Mouse (Mus musculus) kidney, embryonic 16.5 days (tissue): ENCODE data around the gene Rusc2. TPM values are rescaled to one million over a fixed set of nuclear protein-coding genes. Genes with fewer than 3 reads are reported as not detected.

ENCODE experiments used
- ATAC-seq: fragments of 200-750 bp; cut with Nextera tagmentation; 2 replicates; pipeline ENCODE4 v1.8.0; 2017; ENCODE audit warnings: moderate TSS enrichment; ENCODE audit not compliant: low FRiP score, low TSS enrichment
- H3K27ac ChIP-seq: fragments of 300-500 bp; sonication (generic); 2 replicates; pipeline ENCODE4 v1.5.1; 2014; ENCODE audit warnings: low read length
- H3K27me3 ChIP-seq: fragments of 300-500 bp; sonication (generic); 2 replicates; pipeline ENCODE4 v1.6.1; 2014; ENCODE audit warnings: low read length, control low read depth, mixed read lengths; ENCODE audit not compliant: insufficient read depth
- H3K36me3 ChIP-seq: fragments of 300-500 bp; sonication (generic); 2 replicates; pipeline ENCODE4 v1.6.1; 2014; ENCODE audit warnings: low read length, control low read depth, mixed read lengths; ENCODE audit not compliant: insufficient read depth
- H3K4me1 ChIP-seq: fragments of 300-500 bp; sonication (generic); 2 replicates; pipeline ENCODE4 v1.6.1; 2014; ENCODE audit warnings: low read length, control low read depth, mixed read lengths; ENCODE audit not compliant: insufficient read depth
- H3K4me2 ChIP-seq: fragments of 300-500 bp; sonication (generic); replicated peaks from 2 replicates; pipeline ENCODE4 v1.6.1; 2014; ENCODE audit warnings: low read depth, low read length
- H3K4me3 ChIP-seq: fragments of 300-500 bp; sonication (generic); 2 replicates; pipeline ENCODE4 v1.5.1; 2014; ENCODE audit warnings: mild to moderate bottlenecking, low read length
- H3K9ac ChIP-seq: fragments of 300-500 bp; sonication (generic); replicated peaks from 2 replicates; pipeline ENCODE4 v1.6.1; 2014; ENCODE audit warnings: low read length
- H3K9me3 ChIP-seq: fragments of 300-500 bp; sonication (generic); 2 replicates; pipeline ENCODE4 v1.6.1; 2016; ENCODE audit warnings: low read length, control low read depth
- WGBS: fragments of 180-500 bp; shearing (Covaris S2); extraction: QIAGEN DNeasy Blood & Tissue Kit; methylation state at CpG from one replicate; pipeline ENCODE4 v1.1.7; 2014; 5-methylcytosine and 5-hydroxymethylcytosine counted together
- polyA plus RNA-seq: library from polyadenylated mRNA; unstranded; fragments of >200 nt; fragmentation: Nextera tagmentation; extraction: Ambion mirVana; gene quantifications from 2 replicates; pipeline ENCODE4 v1.2.1, GENCODE M21; 2015

The Rusc2 gene
- polyA plus RNA-seq, 1 experiment from 2014 or later: 10.3 TPM

DNA sequence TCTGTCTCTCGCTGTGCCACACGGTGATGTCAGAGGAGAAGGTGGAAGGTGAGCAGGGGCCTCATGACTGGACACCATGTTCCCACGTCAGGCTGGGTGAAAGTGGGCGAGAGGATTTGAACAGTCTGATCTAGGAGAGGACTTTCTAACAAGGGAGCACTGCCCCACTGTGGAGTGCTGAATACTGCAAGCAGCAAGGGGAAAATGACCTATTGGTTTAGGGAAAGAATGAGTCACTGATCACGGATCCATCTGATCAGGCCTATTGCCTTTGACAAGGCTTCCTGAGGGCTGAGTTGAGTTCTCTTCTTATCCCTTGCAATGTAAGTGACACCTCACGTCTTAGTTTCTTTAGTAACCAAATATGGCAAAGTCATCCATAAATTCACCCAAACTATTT, 28.1 kb upstream of the Rusc2 start:
- ATAC-seq: no peak
- 0 out of 2 replicates have a peak, but pooled peaks cover 6% of the 10 kb centered on the region for H3K9me3 ChIP-seq
- no peak overlapping the region for H3K4me2 ChIP-seq
- no peaks in the 10 kb centered on the region for H3K4me1 ChIP-seq
- H3K9ac ChIP-seq: no peak overlapping the region
- H3K27ac ChIP-seq: no peak overlapping the region
- no peaks in the 10 kb centered on the region for H3K36me3 ChIP-seq
- WGBS: 78% methylated on average over 6 of the region's 6 CpGs
- no peaks in the 10 kb centered on the region for H3K27me3 ChIP-seq
- H3K4me3 ChIP-seq: no peak overlapping the region

- Histone ChIP-seq H3K27ac (no peak overlapping the region), H3K4me1 (no peaks in the 10 kb centered on the region), H3K27me3 (no peaks in the 10 kb centered on the region), H3K4me2 (no peak overlapping the region), H3K9ac (no peak overlapping the region), H3K9me3 (no peaks in the 10 kb centered on the region), H3K36me3 (no peaks in the 10 kb centered on the region), H3K4me3 (no peak overlapping the region)
- WGBS: 78% methylated on average over 11 of the region's 11 CpGs
- no peak for ATAC-seq
Observed at GRCm38 (mm10) chr4:43364914-43365560, 16.7 kb upstream of the Rusc2 start.

DNA sequence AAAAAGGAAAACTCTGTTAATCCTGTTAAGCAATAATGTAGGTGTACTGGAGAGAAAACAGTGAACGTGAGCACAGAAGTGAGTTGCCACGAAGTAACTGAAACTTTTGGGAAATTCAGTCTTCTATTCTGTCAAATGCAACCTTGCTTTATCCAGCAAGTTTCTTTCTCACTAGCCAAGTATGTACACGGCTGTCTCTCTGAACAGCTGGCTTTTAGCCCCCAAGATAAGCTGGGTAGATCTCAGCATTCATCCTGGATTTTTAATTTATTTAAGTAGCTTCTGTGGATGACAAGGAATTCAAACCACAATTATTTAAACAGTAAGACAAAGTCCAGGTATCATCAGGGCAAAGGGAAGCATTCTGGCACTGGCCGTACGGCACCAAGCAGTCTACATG, 14.5 kb upstream of the Rusc2 start:
- H3K9ac ChIP-seq: no peak overlapping the region
- H3K36me3 ChIP-seq: no peaks in the 10 kb centered on the region
- H3K4me2 ChIP-seq: no peak overlapping the region
- H3K9me3 ChIP-seq: no peaks in the 10 kb centered on the region
- H3K27ac ChIP-seq: no peak overlapping the region
- H3K4me1 ChIP-seq: no peaks in the 10 kb centered on the region
- ATAC-seq: no peak
- no peaks in the 10 kb centered on the region for H3K27me3 ChIP-seq
- no peak overlapping the region for H3K4me3 ChIP-seq
- 83% methylated on average over 5 of the region's 5 CpGs for WGBS

- Histone ChIP-seq H3K9me3 (no peaks in the 10 kb centered on the region), H3K9ac (no peak overlapping the region), H3K27ac (no peak overlapping the region), H3K4me1 (no peaks in the 10 kb centered on the region), H3K27me3 (no peaks in the 10 kb centered on the region), H3K4me2 (no peak overlapping the region), H3K36me3 (no peaks in the 10 kb centered on the region), H3K4me3 (no peak overlapping the region)
- no peak for ATAC-seq
- 92% methylated on average over 9 of the region's 9 CpGs for WGBS
Observed at GRCm38 (mm10) chr4:43367787-43368186, 14.0 kb upstream of the Rusc2 start.

GRCm38 (mm10) chr4:43371406-43371805, 10.4 kb upstream of the Rusc2 start:
- Histone ChIP-seq H3K9me3 (no peaks in the 10 kb centered on the region), H3K27ac (no peak overlapping the region), H3K4me3 (no peak overlapping the region), H3K36me3 (no peaks in the 10 kb centered on the region), H3K4me2 (no peak overlapping the region), H3K27me3 (no peaks in the 10 kb centered on the region), H3K9ac (no peak overlapping the region), H3K4me1 (no peaks in the 10 kb centered on the region)
- no peak for ATAC-seq
- 71% methylated on average over 9 of the region's 11 CpGs for WGBS

DNA sequence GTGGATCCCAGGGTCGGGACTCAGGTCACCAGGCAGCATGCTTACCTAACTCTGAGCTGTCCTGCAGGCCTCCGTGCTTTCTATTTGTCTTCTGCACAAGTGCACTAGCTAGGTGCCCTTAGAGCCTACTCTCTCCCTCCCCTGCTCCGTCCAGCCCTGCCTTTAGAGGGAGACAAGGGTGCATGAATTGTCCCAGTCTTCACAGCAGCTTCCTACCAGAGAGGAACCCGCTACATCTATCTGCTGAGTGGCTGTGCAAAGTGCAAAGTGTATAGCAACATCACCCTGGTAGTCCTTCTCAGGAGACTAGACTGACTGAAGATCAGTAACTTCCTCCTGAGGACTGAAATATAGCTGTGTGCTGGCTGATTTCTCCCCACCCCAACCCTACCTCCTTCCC, 9.6 kb upstream of the Rusc2 start:
- no peaks in the 10 kb centered on the region for H3K9me3 ChIP-seq
- H3K36me3 ChIP-seq: no peaks in the 10 kb centered on the region
- peak; percentile 51 for ATAC-seq
- no peaks in the 10 kb centered on the region for H3K4me1 ChIP-seq
- 69% methylated on average over 4 of the region's 4 CpGs for WGBS
- no peak overlapping the region for H3K9ac ChIP-seq
- no peaks in the 10 kb centered on the region for H3K27me3 ChIP-seq
- no peak overlapping the region for H3K4me3 ChIP-seq
- H3K27ac ChIP-seq: no peak overlapping the region
- no peak overlapping the region for H3K4me2 ChIP-seq

- Histone ChIP-seq H3K9me3 (no peaks in the 10 kb centered on the region), H3K4me1 (no peaks in the 10 kb centered on the region), H3K27me3 (no peaks in the 10 kb centered on the region), H3K4me3 (no peak overlapping the region), H3K36me3 (no peaks in the 10 kb centered on the region), H3K9ac (no peak overlapping the region), H3K27ac (no peak overlapping the region), H3K4me2 (no peak overlapping the region)
- no peak for ATAC-seq
- 90% methylated on average over 4 of the region's 4 CpGs for WGBS
Observed at GRCm38 (mm10) chr4:43374266-43374665, 7.5 kb upstream of the Rusc2 start.

- Histone ChIP-seq H3K27ac (no peak overlapping the region), H3K36me3 (no peaks in the 10 kb centered on the region), H3K27me3 (0 out of 2 replicates have a peak, but pooled peaks cover 2% of the 10 kb centered on the region), H3K9ac (no peak overlapping the region), H3K4me3 (no peak overlapping the region), H3K4me1 (peaks cover 14% of the 10 kb centered on the region), H3K4me2 (no peak overlapping the region), H3K9me3 (no peaks in the 10 kb centered on the region)
- WGBS: 89% methylated on average over 6 of the region's 6 CpGs
- ATAC-seq: no peak
Observed at GRCm38 (mm10) chr4:43379601-43380000, 2.2 kb upstream of the Rusc2 start.

GRCm38 (mm10) chr4:43380951-43381350, 828 bp upstream of the Rusc2 start:
- H3K36me3 ChIP-seq: no peaks in the 10 kb centered on the region
- no peaks in the 10 kb centered on the region for H3K9me3 ChIP-seq
- peaks cover 14% of the 10 kb centered on the region for H3K4me1 ChIP-seq
- H3K4me3 ChIP-seq: peak overlapping the region; percentile 75
- 0 out of 2 replicates have a peak, but pooled peaks cover 2% of the 10 kb centered on the region for H3K27me3 ChIP-seq
- peak; percentile 32; the same call in 1 of the 2 replicates for ATAC-seq
- H3K4me2 ChIP-seq: peak overlapping the region; percentile 89
- no peak overlapping the region; the same call in 1 of the 2 replicates for H3K27ac ChIP-seq
- WGBS: 42% methylated on average over 10 of the region's 10 CpGs
- H3K9ac ChIP-seq: peak overlapping the region; percentile 88

DNA sequence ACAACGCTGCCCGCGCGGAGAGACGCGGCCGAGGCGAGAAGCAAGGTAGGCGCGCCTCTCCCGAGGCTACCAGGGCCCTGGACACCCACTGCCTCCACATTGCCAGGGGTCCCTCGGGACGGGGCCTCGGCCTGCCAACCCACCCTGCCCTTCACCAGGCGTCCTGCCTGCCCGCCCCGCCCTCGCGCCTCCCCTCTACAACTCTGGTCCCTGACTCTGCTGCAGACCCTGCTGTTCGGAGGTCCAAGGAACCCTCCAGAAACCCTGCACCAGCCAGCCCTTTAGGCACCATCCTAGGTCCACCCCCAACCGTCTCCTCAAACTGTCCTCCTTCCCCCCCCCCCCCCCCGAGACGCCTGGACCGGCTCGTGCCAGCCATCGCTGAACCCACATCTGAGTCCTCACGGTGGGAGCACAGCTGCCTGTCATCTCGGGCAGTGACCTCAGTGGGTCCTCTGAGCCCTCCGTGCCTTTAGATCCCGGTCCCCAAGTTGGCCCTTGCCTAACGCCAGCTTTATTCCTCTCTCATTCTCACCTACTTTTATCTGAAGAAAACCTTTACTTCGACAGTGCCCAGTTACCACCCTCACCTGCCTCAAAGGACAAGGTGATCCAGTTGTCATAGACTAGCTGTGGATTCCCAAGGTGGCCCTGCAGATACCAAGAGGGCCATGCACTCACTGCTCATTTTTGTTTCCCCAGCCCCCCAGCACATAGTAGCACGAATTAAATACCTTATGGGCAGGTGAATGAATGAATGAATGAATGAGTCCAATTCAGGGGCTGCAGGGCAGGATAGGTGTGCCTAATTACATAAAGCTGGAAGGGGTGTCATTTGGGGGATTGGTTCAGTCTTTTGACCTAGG, 609 bp downstream of the Rusc2 start:
- WGBS: 7% methylated on average over 25 of the region's 33 CpGs
- Histone ChIP-seq H3K9me3 (no peaks in the 10 kb centered on the region), H3K36me3 (no peaks in the 10 kb centered on the region), H3K9ac (peak overlapping the region; percentile 88), H3K4me2 (peak overlapping the region; percentile 89), H3K4me1 (peaks cover 14% of the 10 kb centered on the region), H3K4me3 (peak overlapping the region; percentile 75), H3K27me3 (0 out of 2 replicates have a peak, but pooled peaks cover 2% of the 10 kb centered on the region), H3K27ac (0 out of 2 replicates have a peak overlapping the region, but pooled peaks have one; percentile 53)
- ATAC-seq: peak; percentile 83
